ENCODE assay signal across 30 mouse cellular contexts in genomic region chr5:134584798-134585197, GRCm38 (mm10). TPM values are rescaled to one million over a fixed set of nuclear protein-coding genes. Genes with fewer than 3 reads are reported as not detected.
A peak's percentile ranks its signal among the peaks of the same experiment; 100 is the strongest.
DNase-seq lines count a peak whose midpoint lies in the region; ATAC-seq and TF ChIP-seq lines count a peak whose summit lies in the region.
"Had no signal": no experiment of that assay in that cellular context is flagged by ENCODE, and none has a peak within 500 bp of the region (broad histone marks: within the 10 kb centered on the region; RNA-seq: fewer than 3 reads in every experiment).

No protein-coding gene starts in this region.

- no peaks in the 10 kb centered on the region for H3K9me3 ChIP-seq in kidney, embryonic 15.5 days (replicated peaks)
- H3K9me3 ChIP-seq: embryonic facial prominence, embryonic 15.5 days; limb, embryonic 12.5 days; midbrain, embryonic 10.5 days; neural tube, embryonic 13.5 days had no signal

- intact Hi-C loops in left cerebral cortex, postnatal 4 days (cut with DNase I): loop anchor here (5.0 to 10.0 kb wide), 2 partner anchors 92 to 190 kb away; no protein-coding TSS in a partner anchor
- intact Hi-C loops in gastrocnemius, postnatal 14 days (cut with DNase I; ENCODE audit: low total_unique reads): loop anchor here (5.0 kb wide), 1 partner anchor 77 kb away; no protein-coding TSS in a partner anchor

- peaks cover 36% of the 10 kb centered on the region for H3K79me2 ChIP-seq in macrophage (ENCODE audit: inconsistent target)

- WGBS in macrophage (ENCODE audit: missing documents): 16% methylated on average over 5 of the region's 5 CpGs
- 90% methylated on average over 5 of the region's 5 CpGs for WGBS in kidney, embryonic 15.5 days
- 72% methylated on average over 5 of the region's 5 CpGs for WGBS in thymus, adult 2 months

- H3K4me3 ChIP-seq in macrophage (ENCODE audit: inconsistent target): no peak overlapping the region
- no peak overlapping the region for H3K4me3 ChIP-seq in kidney, embryonic 15.5 days (replicated peaks)
- H3K4me3 ChIP-seq in thymus, adult 2 months (ENCODE audit: control insufficient read depth, insufficient read depth, low read length): no peak overlapping the region
- H3K4me3 ChIP-seq: embryonic facial prominence, embryonic 15.5 days; limb, embryonic 12.5 days; midbrain, embryonic 10.5 days; myocyte; neural tube, embryonic 13.5 days had no signal

- peak; percentile 61 for ATAC-seq in common myeloid progenitor, adult 5-6 weeks (replicated peaks; ENCODE audit: low read depth, poor library complexity, severe bottlenecking)
- ATAC-seq in kidney, embryonic 15.5 days (replicated peaks; ENCODE audit: low FRiP score): no peak
- ATAC-seq: forebrain, embryonic 14.5 days; midbrain, embryonic 16.5 days had no signal

- TF ChIP-seq CTCF in thymus, adult 2 months (IDR thresholded peaks at IDR 0.05; ENCODE audit: borderline replicate concordance, control insufficient read depth, extremely low read depth, insufficient read depth, low read length, poor library complexity): no peak

- H3K27ac ChIP-seq in macrophage: peak overlapping the region; percentile 73
- no peak overlapping the region for H3K27ac ChIP-seq in kidney, embryonic 15.5 days
- H3K27ac ChIP-seq in thymus, adult 2 months (ENCODE audit: control insufficient read depth, insufficient read depth, low read length): no peak overlapping the region
- H3K27ac ChIP-seq: embryonic facial prominence, embryonic 15.5 days; hindbrain, embryonic 14.5 days; limb, embryonic 12.5 days; midbrain, embryonic 10.5 days; neural tube, embryonic 13.5 days had no signal

- peak; percentile 90 for DNase-seq in 416B (ENCODE audit: low read depth)
- DNase-seq in B cell, adult 2 months: peak; percentile 52 to 56
- no peak for DNase-seq in left cerebral cortex, postnatal 4 days
- no peak for DNase-seq in gastrocnemius, postnatal 14 days
- no peak for DNase-seq in thymus, adult 2 months
- DNase-seq: adrenal gland, postnatal 10 days; cerebellum, adult 8-10 months; cerebellum, postnatal 36 days; gastrocnemius, postnatal 10 days; kidney, adult 2 months; kidney, postnatal 14 days; lung, adult 18-20 months; lung, postnatal 10 days; right cerebral cortex, adult 18-20 months; right cerebral cortex, postnatal 4 days; thymus, postnatal 14 days had no signal

- H3K4me2 ChIP-seq in kidney, embryonic 15.5 days: no peak overlapping the region
- H3K4me2 ChIP-seq: hindbrain, embryonic 14.5 days; neural tube, embryonic 13.5 days had no signal

- H3K27me3 ChIP-seq in kidney, embryonic 15.5 days: no peaks in the 10 kb centered on the region
- H3K27me3 ChIP-seq in thymus, adult 2 months (ENCODE audit: control insufficient read depth, insufficient read depth, low read length): no peaks in the 10 kb centered on the region
- H3K27me3 ChIP-seq: embryonic facial prominence, embryonic 15.5 days; limb, embryonic 12.5 days; neural tube, embryonic 13.5 days had no signal

- H3K9ac ChIP-seq in kidney, embryonic 15.5 days: no peak overlapping the region
- H3K9ac ChIP-seq: embryonic facial prominence, embryonic 15.5 days; hindbrain, embryonic 14.5 days; neural tube, embryonic 13.5 days had no signal

- peaks cover 13% of the 10 kb centered on the region for H3K4me1 ChIP-seq in kidney, embryonic 15.5 days
- peaks cover 3% of the 10 kb centered on the region for H3K4me1 ChIP-seq in thymus, adult 2 months (replicated peaks; ENCODE audit: control insufficient read depth, insufficient read depth, low read length)

- no peak for TF ChIP-seq POLR2A in thymus, adult 2 months (IDR thresholded peaks at IDR 0.05; ENCODE audit: control insufficient read depth, extremely low read depth, insufficient read depth, low read length, poor library complexity)

- peaks cover 9% of the 10 kb centered on the region; the same call in 1 of the 2 replicates for H3K36me3 ChIP-seq in macrophage (ENCODE audit: inconsistent target)
- peaks cover 29% of the 10 kb centered on the region for H3K36me3 ChIP-seq in kidney, embryonic 15.5 days
- H3K36me3 ChIP-seq in thymus, adult 2 months (ENCODE audit: control insufficient read depth, insufficient read depth, low read length): no peaks in the 10 kb centered on the region; the same call in 1 of the 2 replicates

RNA-seq across cellular contexts. Expression of gene Rfc2, which starts 3.6 kb away (rescaled TPM):
- total RNA-seq in common myeloid progenitor, adult 5-6 weeks (2017): 159 and 183 TPM in 2 replicates
- 100 to 1,000 TPM in 23 of 26 experiments, 10 to 100 TPM in 3; 50.1 to 375 (median 230) TPM for total RNA-seq in macrophage (2018; cell fraction: chromatin; rRNA removed)
- 100 to 1,000 TPM in 3 of 26 experiments, 10 to 100 TPM in 23; 48.7 to 120 (median 76.1) TPM for total RNA-seq in macrophage (2018; cell fraction: cytosol; rRNA removed)
- total RNA-seq in macrophage (2018; cell fraction: nucleus; rRNA removed): 100 to 1,000 TPM in 20 of 26 experiments, 10 to 100 TPM in 6; 41.1 to 290 (median 182) TPM
- polyA plus RNA-seq in macrophage (2018): 65.2 to 94.5 TPM (median 74.5 TPM) in 3 replicates
- polyA plus RNA-seq in kidney, embryonic 15.5 days (2015; fragmentation: Nextera tagmentation; extraction: Ambion mirVana): 292 and 299 TPM in 2 replicates
- total RNA-seq in left cerebral cortex, postnatal 4 days (2021): 10 to 100 TPM; 81.7 to 92.8 TPM
- total RNA-seq in gastrocnemius, postnatal 14 days (2021): 10 to 100 TPM; 12.4 to 14.1 TPM
- polyA plus RNA-seq in thymus, adult 2 months (2012; rRNA removed): 133 and 145 TPM in 2 replicates

RNA-seq across cellular contexts. Expression of gene Syna, which starts 24.8 kb away (rescaled TPM):
- not detected in 2 replicates for total RNA-seq in common myeloid progenitor, adult 5-6 weeks (2017)
- total RNA-seq in macrophage (2018; cell fraction: chromatin; rRNA removed): not detected
- under 1 TPM in 2 of 26 experiments, not detected in 24; 0.05 to 0.06 TPM for total RNA-seq in macrophage (2018; cell fraction: cytosol; rRNA removed)
- not detected for total RNA-seq in macrophage (2018; cell fraction: nucleus; rRNA removed)
- polyA plus RNA-seq in macrophage (2018): not detected in 3 replicates
- 0.32 TPM in 2 replicates for polyA plus RNA-seq in kidney, embryonic 15.5 days (2015; fragmentation: Nextera tagmentation; extraction: Ambion mirVana)
- not detected for total RNA-seq in left cerebral cortex, postnatal 4 days (2021)
- under 1 TPM in 1 of 2 experiments, not detected in 1; 0.29 TPM for total RNA-seq in gastrocnemius, postnatal 14 days (2021)
- polyA plus RNA-seq in thymus, adult 2 months (2012; rRNA removed): 0.09 and 0.15 TPM in 2 replicates
- total RNA-seq: adrenal gland, postnatal 10 days; heart, adult 8-10 months; heart, postnatal 25 days had no signal
- polyA plus RNA-seq: heart, embryonic 14.5 days; limb, embryonic 12.5 days had no signal

RNA-seq across cellular contexts. Expression of gene Lat2, which starts 30.0 kb away (rescaled TPM):
- 50.2 and 65.4 TPM in 2 replicates for total RNA-seq in common myeloid progenitor, adult 5-6 weeks (2017)
- 1,000 to 10,000 TPM in 1 of 26 experiments, 100 to 1,000 TPM in 25; 103 to 1,091 (median 578) TPM for total RNA-seq in macrophage (2018; cell fraction: chromatin; rRNA removed)
- total RNA-seq in macrophage (2018; cell fraction: cytosol; rRNA removed): 100 to 1,000 TPM; 220 to 372 (median 288) TPM
- total RNA-seq in macrophage (2018; cell fraction: nucleus; rRNA removed): 100 to 1,000 TPM in 25 of 26 experiments, 10 to 100 TPM in 1; 99.9 to 631 (median 425) TPM
- 185 to 303 TPM (median 275 TPM) in 3 replicates for polyA plus RNA-seq in macrophage (2018)
- 3.2 and 3.4 TPM in 2 replicates for polyA plus RNA-seq in kidney, embryonic 15.5 days (2015; fragmentation: Nextera tagmentation; extraction: Ambion mirVana)
- 1 to 10 TPM; 4.4 to 5.6 TPM for total RNA-seq in left cerebral cortex, postnatal 4 days (2021)
- 1 to 10 TPM; 1.3 to 1.5 TPM for total RNA-seq in gastrocnemius, postnatal 14 days (2021)
- polyA plus RNA-seq in thymus, adult 2 months (2012; rRNA removed): 7.8 and 7.9 TPM in 2 replicates

RNA-seq across cellular contexts. Expression of gene Clip2, which starts 32.6 kb away (rescaled TPM):
- 6.2 and 13.3 TPM in 2 replicates for total RNA-seq in common myeloid progenitor, adult 5-6 weeks (2017)
- total RNA-seq in macrophage (2018; cell fraction: chromatin; rRNA removed): 10 to 100 TPM; 11.8 to 85.0 (median 49.1) TPM
- 10 to 100 TPM; 12.8 to 32.5 (median 20.5) TPM for total RNA-seq in macrophage (2018; cell fraction: cytosol; rRNA removed)
- 10 to 100 TPM; 18.9 to 60.9 (median 39.2) TPM for total RNA-seq in macrophage (2018; cell fraction: nucleus; rRNA removed)
- polyA plus RNA-seq in macrophage (2018): 12.7 to 25.8 TPM (median 14.6 TPM) in 3 replicates
- 3.9 and 4.2 TPM in 2 replicates for polyA plus RNA-seq in kidney, embryonic 15.5 days (2015; fragmentation: Nextera tagmentation; extraction: Ambion mirVana)
- total RNA-seq in left cerebral cortex, postnatal 4 days (2021): 100 to 1,000 TPM; 172 to 179 TPM
- total RNA-seq in gastrocnemius, postnatal 14 days (2021): 1 to 10 TPM; 6.4 to 8.4 TPM
- 23.4 and 26.0 TPM in 2 replicates for polyA plus RNA-seq in thymus, adult 2 months (2012; rRNA removed)

RNA-seq across cellular contexts. Expression of gene Eif4h, which starts 54.5 kb away (rescaled TPM):
- total RNA-seq in common myeloid progenitor, adult 5-6 weeks (2017): 214 and 235 TPM in 2 replicates
- 100 to 1,000 TPM; 156 to 239 (median 217) TPM for total RNA-seq in macrophage (2018; cell fraction: chromatin; rRNA removed)
- 100 to 1,000 TPM; 134 to 180 (median 160) TPM for total RNA-seq in macrophage (2018; cell fraction: cytosol; rRNA removed)
- total RNA-seq in macrophage (2018; cell fraction: nucleus; rRNA removed): 100 to 1,000 TPM; 156 to 225 (median 183) TPM
- polyA plus RNA-seq in macrophage (2018): 92.6 to 190 TPM (median 145 TPM) in 3 replicates
- polyA plus RNA-seq in kidney, embryonic 15.5 days (2015; fragmentation: Nextera tagmentation; extraction: Ambion mirVana): 435 and 459 TPM in 2 replicates
- total RNA-seq in left cerebral cortex, postnatal 4 days (2021): 100 to 1,000 TPM; 285 to 287 TPM
- 100 to 1,000 TPM; 110 to 114 TPM for total RNA-seq in gastrocnemius, postnatal 14 days (2021)
- 322 and 363 TPM in 2 replicates for polyA plus RNA-seq in thymus, adult 2 months (2012; rRNA removed)

Comparison
In these comparisons a context has a peak if more than half of its experiments do, and no peak if none do; other contexts are left out.
1. DNase-seq: peak in 416B (single experiment) and B cell, adult 2 months (2 of 2); none in left cerebral cortex, postnatal 4 days (single experiment), gastrocnemius, postnatal 14 days (single experiment) and thymus, adult 2 months (single experiment).
2. RNA of gene Rfc2, which starts 3.6 kb away (total RNA-seq): 159 to 183 TPM in common myeloid progenitor, adult 5-6 weeks and 81.7 to 92.8 TPM in left cerebral cortex, postnatal 4 days; 12.4 to 14.1 TPM in gastrocnemius, postnatal 14 days; every median in the first group is over 4 times any median in the second.